Mouse (Mus musculus): ENCODE measurements around the gene Mecp2.
"Not testable (repeated sequence)": the region's sequence is repeated elsewhere in the genome, so short reads cannot be mapped to it uniquely, and the experiment has no call there.

Mecp2 gene

GRCm38 (mm10) chrX:74135263-74135662 is at the start of gene Mecp2:
TSS of gene Mecp2 (minus strand) at chrX:74135363.
- DNase-seq (ENCODE audit: low spot score), result not testable (repeated sequence)

- no peak for DNase-seq (ENCODE audit: low spot score)
Observed at GRCm38 (mm10) chrX:74176959-74177358, 41.8 kb upstream of the Mecp2 start, which contains the start of gene Tktl1. TSS of gene Tktl1 (plus strand) at chrX:74177259.

GRCm38 (mm10) chrX:74167738-74168137 is 32.6 kb upstream of the Mecp2 start, which contains the start of gene Tex28:
TSS of gene Tex28 (minus strand) at chrX:74167838.
- DNase-seq (ENCODE audit: low spot score), result no peak

- DNase-seq (ENCODE audit: low spot score), result no peak
Observed at GRCm38 (mm10) chrX:74127164-74127563, 8.0 kb downstream of the Mecp2 start, which contains the start of gene Opn1mw. TSS of gene Opn1mw (plus strand) at chrX:74127464.

GRCm38 (mm10) chrX:74124975-74125374 is 10.2 kb downstream of the Mecp2 start:
- DNase-seq (ENCODE audit: low spot score), result no peak

GRCm38 (mm10) chrX:74115511-74115910 is 19.7 kb downstream of the Mecp2 start:
- DNase-seq (ENCODE audit: low spot score), result peak; percentile 63

GRCm38 (mm10) chrX:74114036-74114435 is 21.1 kb downstream of the Mecp2 start:
- DNase-seq (ENCODE audit: low spot score), result no peak

GRCm38 (mm10) chrX:74108747-74109146 is 26.4 kb downstream of the Mecp2 start:
- no peak for DNase-seq (ENCODE audit: low spot score)

- no peak for DNase-seq (ENCODE audit: low spot score)
Observed at GRCm38 (mm10) chrX:74105916-74106315, 29.2 kb downstream of the Mecp2 start.

GRCm38 (mm10) chrX:74103457-74104188 is 31.5 kb downstream of the Mecp2 start:
- DNase-seq (ENCODE audit: low spot score), result no peak

GRCm38 (mm10) chrX:74095130-74095529 is 40.0 kb downstream of the Mecp2 start:
- no peak for DNase-seq (ENCODE audit: low spot score)

GRCm38 (mm10) chrX:74085601-74086038 is 49.5 kb downstream of the Mecp2 start:
- DNase-seq (ENCODE audit: low spot score), result peak; percentile 95

- DNase-seq (ENCODE audit: low spot score), result peak; percentile 77
Observed at GRCm38 (mm10) chrX:74084946-74085498, 50.1 kb downstream of the Mecp2 start.

GRCm38 (mm10) chrX:74084276-74084837 is 50.8 kb downstream of the Mecp2 start:
- no peak for DNase-seq (ENCODE audit: low spot score)

GRCm38 (mm10) chrX:74070794-74071193 is 64.4 kb downstream of the Mecp2 start:
- DNase-seq (ENCODE audit: low spot score), result no peak

- DNase-seq (ENCODE audit: low spot score), result peak; percentile 18
Observed at GRCm38 (mm10) chrX:74067891-74068290, 67.3 kb downstream of the Mecp2 start.

- peak; percentile 29 for DNase-seq (ENCODE audit: low spot score)
Observed at GRCm38 (mm10) chrX:74045107-74045506, 90.1 kb downstream of the Mecp2 start.

- DNase-seq (ENCODE audit: low spot score), result no peak
Observed at GRCm38 (mm10) chrX:74037702-74038375, 97.3 kb downstream of the Mecp2 start.

- DNase-seq (ENCODE audit: low spot score), result no peak
Observed at GRCm38 (mm10) chrX:74030000-74030399, 105.2 kb downstream of the Mecp2 start.

- DNase-seq (ENCODE audit: low spot score), result peak; percentile 86
Observed at GRCm38 (mm10) chrX:74023188-74024049, 111.7 kb downstream of the Mecp2 start, which contains the start of gene Irak1. TSS of gene Irak1 (minus strand) at chrX:74023918.

- no peak for DNase-seq (ENCODE audit: low spot score)
Observed at GRCm38 (mm10) chrX:74022795-74023187, 112.4 kb downstream of the Mecp2 start.
